ENCODE assay signal across 13 mouse cellular contexts in genomic region chr11:113284951-113285741, GRCm38 (mm10).
DNase-seq lines count a peak whose midpoint lies in the region; ATAC-seq and TF ChIP-seq lines count a peak whose summit lies in the region.
"Had no signal": no experiment of that assay in that cellular context is flagged by ENCODE, and none has a peak within 500 bp of the region (broad histone marks: within the 10 kb centered on the region; RNA-seq: fewer than 3 reads in every experiment).

No protein-coding gene starts in this region.

- no peak for TF ChIP-seq CTCF in intestine, postnatal 0 days (IDR thresholded peaks at IDR 0.05; ENCODE audit: low read depth)

- no peaks in the 10 kb centered on the region for H3K9me3 ChIP-seq in intestine, postnatal 0 days (ENCODE audit: control insufficient read depth)
- no peaks in the 10 kb centered on the region for H3K9me3 ChIP-seq in intestine, embryonic 15.5 days
- no peaks in the 10 kb centered on the region for H3K9me3 ChIP-seq in embryonic facial prominence, embryonic 14.5 days (ENCODE audit: control insufficient read depth, low read length)
- H3K9me3 ChIP-seq in limb, embryonic 10.5 days (replicated peaks) = no peaks in the 10 kb centered on the region
- H3K9me3 ChIP-seq: heart, embryonic 15.5 days; lung, embryonic 15.5 days had no signal

- ATAC-seq in intestine, postnatal 0 days = no peak; the same call in 1 of the 2 replicates
- no peak for ATAC-seq in intestine, embryonic 15.5 days
- ATAC-seq in embryonic facial prominence, embryonic 14.5 days (ENCODE audit: low read depth) = peak; percentile 28; the same call in 1 of the 2 replicates
- ATAC-seq: activated CD4-positive, CD25-positive, alpha-beta regulatory T cell, adult 4 months had no signal

- H3K4me3 ChIP-seq in intestine, postnatal 0 days (ENCODE audit: low read depth, low read length) = no peak overlapping the region
- no peak overlapping the region for H3K4me3 ChIP-seq in intestine, embryonic 15.5 days (replicated peaks)
- no peak overlapping the region for H3K4me3 ChIP-seq in embryonic facial prominence, embryonic 14.5 days (ENCODE audit: low read depth, low read length)
- H3K4me3 ChIP-seq in limb, embryonic 10.5 days = no peak overlapping the region
- H3K4me3 ChIP-seq: heart, embryonic 15.5 days; lung, embryonic 15.5 days; myocyte had no signal

- 60% methylated on average over 27 of the region's 27 CpGs for WGBS in intestine, postnatal 0 days
- WGBS in intestine, embryonic 15.5 days = 74% methylated on average over 27 of the region's 27 CpGs
- 75% methylated on average over 27 of the region's 27 CpGs for WGBS in embryonic facial prominence, embryonic 14.5 days
- 89% methylated on average over 27 of the region's 27 CpGs for WGBS in limb, embryonic 10.5 days

- peak overlapping the region; percentile 40 for H3K4me2 ChIP-seq in intestine, postnatal 0 days (replicated peaks; ENCODE audit: low read depth)
- H3K4me2 ChIP-seq in intestine, embryonic 15.5 days (replicated peaks) = no peak overlapping the region
- no peak overlapping the region for H3K4me2 ChIP-seq in embryonic facial prominence, embryonic 14.5 days (ENCODE audit: low read depth, low read length)
- H3K4me2 ChIP-seq: heart, embryonic 15.5 days; lung, embryonic 15.5 days had no signal

- no peaks in the 10 kb centered on the region for H3K27me3 ChIP-seq in intestine, postnatal 0 days (replicated peaks; ENCODE audit: control insufficient read depth, insufficient read depth, low read length)
- no peaks in the 10 kb centered on the region for H3K27me3 ChIP-seq in intestine, embryonic 15.5 days (replicated peaks)
- no peaks in the 10 kb centered on the region for H3K27me3 ChIP-seq in embryonic facial prominence, embryonic 14.5 days (replicated peaks; ENCODE audit: control insufficient read depth, insufficient read depth, low read length)
- H3K27me3 ChIP-seq in limb, embryonic 10.5 days (ENCODE audit: low read depth, poor library complexity, severe bottlenecking) = no peaks in the 10 kb centered on the region
- H3K27me3 ChIP-seq: heart, embryonic 15.5 days; lung, embryonic 15.5 days had no signal

- H3K9ac ChIP-seq in intestine, postnatal 0 days (ENCODE audit: low read depth, low read length) = no peak overlapping the region
- no peak overlapping the region for H3K9ac ChIP-seq in intestine, embryonic 15.5 days
- H3K9ac ChIP-seq in embryonic facial prominence, embryonic 14.5 days (ENCODE audit: low read depth, low read length) = no peak overlapping the region
- H3K9ac ChIP-seq: heart, embryonic 15.5 days; lung, embryonic 15.5 days had no signal

- no peak overlapping the region for H3K27ac ChIP-seq in intestine, postnatal 0 days (ENCODE audit: low read depth, low read length)
- no peak overlapping the region for H3K27ac ChIP-seq in intestine, embryonic 15.5 days
- H3K27ac ChIP-seq in embryonic facial prominence, embryonic 14.5 days (replicated peaks; ENCODE audit: low read depth, low read length) = 0 out of 2 replicates have a peak overlapping the region, but pooled peaks have one; percentile 28
- H3K27ac ChIP-seq in limb, embryonic 10.5 days = peak overlapping the region; percentile 31; the same call in 1 of the 2 replicates
- H3K27ac ChIP-seq: heart, embryonic 15.5 days; lung, embryonic 15.5 days had no signal

- no peaks in the 10 kb centered on the region; the same call in 1 of the 2 replicates for H3K4me1 ChIP-seq in intestine, postnatal 0 days (replicated peaks; ENCODE audit: control insufficient read depth, insufficient read depth, low read length)
- peaks cover 15% of the 10 kb centered on the region; the same call in 1 of the 2 replicates for H3K4me1 ChIP-seq in intestine, embryonic 15.5 days (replicated peaks)
- H3K4me1 ChIP-seq in embryonic facial prominence, embryonic 14.5 days (ENCODE audit: control insufficient read depth, insufficient read depth, low read length) = peaks cover 20% of the 10 kb centered on the region
- peaks cover 20% of the 10 kb centered on the region for H3K4me1 ChIP-seq in limb, embryonic 10.5 days

- peak; percentile 33 for DNase-seq in A20 (ENCODE audit: low read depth, low spot score)
- DNase-seq in embryonic facial prominence, embryonic 14.5 days (ENCODE audit: low spot score) = no peak
- DNase-seq in limb, embryonic 10.5 days (ENCODE audit: low spot score) = no peak
- no peak for DNase-seq in cerebellum, postnatal 25 days
- DNase-seq in c-Kit-positive CD71-positive TER-119-positive erythroid progenitor cells, embryonic 14.5 days (ENCODE audit: low spot score) = no peak
- no peak for DNase-seq in spleen, adult 18-20 months
- DNase-seq: B cell, adult 2 months had no signal

- no peaks in the 10 kb centered on the region for H3K36me3 ChIP-seq in intestine, postnatal 0 days (ENCODE audit: control insufficient read depth, insufficient read depth)
- H3K36me3 ChIP-seq in intestine, embryonic 15.5 days = no peaks in the 10 kb centered on the region
- H3K36me3 ChIP-seq in embryonic facial prominence, embryonic 14.5 days (ENCODE audit: control insufficient read depth, insufficient read depth, low read length) = no peaks in the 10 kb centered on the region
- no peaks in the 10 kb centered on the region for H3K36me3 ChIP-seq in limb, embryonic 10.5 days
- H3K36me3 ChIP-seq: heart, embryonic 15.5 days; lung, embryonic 15.5 days had no signal

Comparison
In these comparisons a context has a peak if more than half of its experiments do, and no peak if none do; other contexts are left out.
1. H3K27ac ChIP-seq: peak in embryonic facial prominence, embryonic 14.5 days (single experiment) and limb, embryonic 10.5 days (single experiment); none in intestine, postnatal 0 days (single experiment) and intestine, embryonic 15.5 days (single experiment).